Mouse (Mus musculus) G1E-ER4 (cell line): ENCODE results near the gene Tmem62. TPM values are rescaled to one million over a fixed set of nuclear protein-coding genes. Genes with fewer than 3 reads are reported as not detected.
A peak's percentile ranks its signal among the peaks of the same experiment; 100 is the strongest.

ENCODE experiments used
- GATA1 ChIP-seq: IDR thresholded peaks from one replicate; pipeline ENCODE4 v1.8.0; 2012; ENCODE audit warnings: low read length, inconsistent platforms
- polyA plus RNA-seq: library from polyadenylated mRNA; stranded (reverse); fragments of >175 nt; gene quantifications from 2 replicates; pipeline ENCODE4 v1.2.3, GENCODE M21; 2012

Gene Tmem62
- polyA plus RNA-seq, 1 experiment = 2.0 TPM

DNA sequence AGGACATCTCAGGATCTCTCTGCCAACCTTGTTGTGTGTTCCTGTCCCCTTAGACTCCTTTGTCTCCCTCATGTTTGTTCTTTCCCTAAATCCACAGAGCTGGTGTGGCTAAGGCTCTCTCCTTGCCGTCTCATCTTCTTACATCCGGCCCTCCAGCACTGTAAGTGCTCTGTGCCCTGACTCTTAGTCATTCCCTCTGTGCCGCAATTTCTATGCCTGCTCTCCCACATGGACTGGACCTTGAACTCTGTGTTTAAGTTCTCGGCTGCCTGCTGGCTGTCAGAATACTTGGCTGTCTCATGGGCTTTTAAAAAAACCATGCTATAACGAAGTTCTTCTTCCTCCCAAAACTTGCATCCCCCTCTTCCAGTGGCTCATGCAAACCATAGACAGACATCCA lies 46.1 kb downstream of the Tmem62 start:
- TF ChIP-seq GATA1 = no peak

GRCm38 (mm10) chr2:121036733-121037341 lies 60.0 kb downstream of the Tmem62 start, which contains the start of gene Epb42:
TSS of gene Epb42 (minus strand) at chr2:121037072.
- TF ChIP-seq GATA1 = no peak

- TF ChIP-seq GATA1 = no peak
Measured at GRCm38 (mm10) chr2:121039382-121039781, 62.6 kb downstream of the Tmem62 start.

- TF ChIP-seq GATA1 = no peak
Measured at GRCm38 (mm10) chr2:121041098-121041497, 64.3 kb downstream of the Tmem62 start.

DNA sequence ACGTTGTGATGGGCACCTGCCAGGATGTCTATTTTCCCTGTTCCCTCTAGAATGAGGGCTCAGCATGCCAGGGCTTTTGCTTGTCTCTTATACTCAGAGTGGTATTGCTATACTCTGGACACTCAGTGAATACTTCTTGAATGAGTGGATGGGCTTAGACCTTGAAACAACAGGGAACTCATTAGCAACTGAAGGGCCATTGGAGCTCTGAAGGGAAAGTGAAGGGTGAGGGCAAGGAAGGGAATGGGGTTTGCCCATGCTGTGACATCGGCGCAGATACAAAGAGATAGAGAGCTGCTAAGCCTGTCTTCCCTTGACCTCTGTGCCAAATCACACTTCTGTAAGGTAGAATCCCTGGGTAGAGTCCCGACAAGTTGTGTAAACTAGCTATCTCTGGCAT lies 68.8 kb downstream of the Tmem62 start:
- TF ChIP-seq GATA1 = no peak

- TF ChIP-seq GATA1 = no peak
Measured at GRCm38 (mm10) chr2:121052176-121052575, 75.4 kb downstream of the Tmem62 start.

DNA sequence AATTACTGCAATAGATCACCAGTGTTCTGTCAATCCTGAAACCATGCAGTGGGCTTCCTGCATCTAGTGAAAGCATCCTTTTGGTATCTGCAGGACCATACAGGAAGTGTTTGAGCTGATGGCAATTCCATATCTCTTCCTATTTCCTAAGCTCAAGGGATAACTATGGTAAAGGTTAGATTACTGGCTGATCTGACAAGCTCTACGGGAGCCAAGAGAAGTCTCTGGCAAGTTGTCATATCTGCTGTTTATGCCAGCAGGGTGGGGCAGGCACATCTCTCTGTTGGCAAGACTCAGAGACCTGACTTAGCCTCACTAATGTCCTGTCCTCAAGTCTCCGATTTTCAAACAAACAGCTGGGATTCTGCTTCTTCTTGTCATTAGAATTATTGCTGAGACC lies 77.2 kb downstream of the Tmem62 start:
- peak; percentile 30 for TF ChIP-seq GATA1

DNA sequence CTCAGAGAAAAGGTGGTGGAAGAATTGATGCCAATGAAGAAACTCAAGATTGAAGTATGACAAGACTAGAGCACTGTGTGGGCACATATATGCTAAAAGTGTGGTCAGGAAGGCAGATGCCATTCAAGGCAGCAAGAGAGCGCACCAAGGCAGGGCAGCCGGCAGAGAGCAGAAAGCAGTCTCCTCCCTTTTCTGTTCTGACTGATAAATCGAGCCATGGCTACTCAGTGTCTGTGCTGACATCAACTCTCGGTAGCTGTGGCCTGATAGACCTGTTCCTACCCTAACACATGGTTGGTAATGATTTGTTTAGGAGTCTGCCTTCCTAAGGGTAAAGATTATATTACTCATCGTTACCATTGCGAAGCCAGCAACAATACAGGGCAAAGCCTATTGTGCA lies 79.1 kb downstream of the Tmem62 start:
- no peak for TF ChIP-seq GATA1

Other genes with a start within 250 kb of the Tmem62 start
- 77.4 and 97.3 TPM in 2 replicates for gene Cdan1, start 126.9 kb upstream of the Tmem62 start, polyA plus RNA-seq
- 5.6 and 7.9 TPM in 2 replicates for gene Ttbk2, start 126.4 kb upstream of the Tmem62 start, polyA plus RNA-seq
- gene Ubr1, start 6.3 kb upstream of the Tmem62 start, polyA plus RNA-seq = 27.1 and 34.7 TPM in 2 replicates
- 7.7 and 13.0 TPM in 2 replicates for gene Ccndbp1, start 31.4 kb downstream of the Tmem62 start, polyA plus RNA-seq
- gene Epb42, start 60.1 kb downstream of the Tmem62 start, polyA plus RNA-seq = 0.70 and 0.73 TPM in 2 replicates
- gene Tgm5, start 108.8 kb downstream of the Tmem62 start, polyA plus RNA-seq = not detected in 2 replicates
- not detected in 2 replicates for gene Tgm7, start 132.8 kb downstream of the Tmem62 start, polyA plus RNA-seq
- gene Adal, start 163.4 kb downstream of the Tmem62 start, polyA plus RNA-seq = 4.1 and 5.7 TPM in 2 replicates
- gene Lcmt2, start 163.6 kb downstream of the Tmem62 start, polyA plus RNA-seq = 12.9 and 14.2 TPM in 2 replicates
- 17.0 and 25.6 TPM in 2 replicates for gene Tubgcp4, start 193.6 kb downstream of the Tmem62 start, polyA plus RNA-seq
- 10.8 and 12.7 TPM in 2 replicates for gene Zscan29, start 194.1 kb downstream of the Tmem62 start, polyA plus RNA-seq